Mouse (Mus musculus): Measurements from ENCODE around the gene Vmn2r9. TPM values are rescaled to one million over a fixed set of nuclear protein-coding genes. Genes with fewer than 3 reads are reported as not detected.

Gene Vmn2r9
- not detected for total RNA-seq (2023)

DNA sequence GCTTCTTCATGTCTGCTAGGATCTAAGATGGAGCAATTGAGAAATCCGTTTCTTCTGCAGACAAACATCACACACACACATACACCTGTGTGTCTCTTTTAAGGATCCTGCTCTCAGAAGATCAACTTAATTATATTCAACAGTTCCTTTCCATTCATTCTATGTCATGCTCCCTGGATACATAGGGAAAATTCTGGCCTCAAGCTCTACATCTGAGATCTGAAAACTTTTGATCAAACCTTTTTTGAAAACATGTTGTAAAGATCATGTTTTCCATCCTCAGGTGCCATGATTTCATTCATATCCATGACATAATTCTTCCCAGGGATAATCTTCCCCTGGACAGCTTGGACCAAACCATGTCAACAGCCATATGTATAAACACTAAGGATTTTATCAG, at the start of gene Vmn2r9:
TSS of gene Vmn2r9 (minus strand) at position 101 of the 400 bp plus-strand sequence.

DNA sequence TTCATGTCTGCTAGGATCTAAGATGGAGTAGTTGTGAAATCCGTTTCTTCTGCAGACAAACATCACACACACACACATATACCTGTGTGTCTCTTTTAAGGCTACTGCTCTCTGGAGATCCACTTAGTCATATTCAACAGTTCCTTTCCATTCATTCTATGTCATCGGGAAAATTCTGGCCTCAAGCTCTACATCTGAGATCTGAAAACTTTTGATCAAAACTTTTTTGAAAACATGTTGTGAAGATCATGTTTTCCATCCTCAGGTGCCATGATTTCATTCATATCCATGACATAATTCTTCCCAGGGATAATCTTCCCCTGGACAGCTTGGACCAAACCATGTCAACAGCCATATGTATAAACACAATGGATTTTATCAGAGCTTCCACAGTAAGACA, 43.7 kb downstream of the Vmn2r9 start, which contains the start of gene Vmn2r8:
TSS of gene Vmn2r8 (minus strand) at position 101 of the 400 bp plus-strand sequence.

DNA sequence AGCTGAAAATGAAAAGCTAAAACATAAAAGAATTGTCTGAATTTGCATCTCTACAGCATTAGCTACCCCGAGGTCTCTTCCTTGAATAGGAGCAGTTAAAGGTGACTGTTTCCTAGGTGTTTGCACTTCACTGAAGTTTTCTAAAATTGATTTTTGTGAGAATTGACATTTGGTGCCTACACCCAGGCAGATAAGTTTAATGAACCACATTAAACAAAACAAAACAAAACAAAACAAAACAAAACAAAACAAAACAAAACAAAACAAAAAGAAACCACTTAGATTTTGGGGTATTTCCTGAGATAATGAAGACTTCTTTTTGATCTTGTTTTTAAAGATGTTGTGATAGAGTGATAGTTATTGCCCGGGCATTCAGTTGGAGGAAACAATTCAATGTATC, 57.1 kb downstream of the Vmn2r9 start, which contains the start of gene Tmed11:
TSS of gene Tmed11 (minus strand) at position 101 of the 400 bp plus-strand sequence.

Other genes with a start within 250 kb of the Vmn2r9 start
- gene Gak, start 222.8 kb downstream of the Vmn2r9 start, total RNA-seq (2023): 100 to 1,000 TPM; 106 to 118 TPM
- 10 to 100 TPM; 12.3 to 12.4 TPM for gene Tmem175, start 222.8 kb downstream of the Vmn2r9 start, total RNA-seq (2023)
- gene Idua, start 192.3 kb downstream of the Vmn2r9 start, total RNA-seq (2023): 10 to 100 TPM; 15.5 to 16.1 TPM
- gene Dgkq, start 182.9 kb downstream of the Vmn2r9 start, total RNA-seq (2023): 10 to 100 TPM; 10.8 to 15.6 TPM
- 1 to 10 TPM; 1.4 to 2.9 TPM for gene Slc26a1, start 177.0 kb downstream of the Vmn2r9 start, total RNA-seq (2023)
- 1 to 10 TPM; 2.0 to 3.4 TPM for gene Fgfrl1, start 160.2 kb downstream of the Vmn2r9 start, total RNA-seq (2023)
- gene Rnf212, start 77.6 kb downstream of the Vmn2r9 start, total RNA-seq (2023): 1 to 10 TPM; 1.9 to 2.3 TPM
- gene Tmed11, start 57.2 kb downstream of the Vmn2r9 start, total RNA-seq (2023): not detected
- not detected for gene Vmn2r8, start 43.8 kb downstream of the Vmn2r9 start, total RNA-seq (2023)
- not detected for gene Vmn2r10, start 153.9 kb upstream of the Vmn2r9 start, total RNA-seq (2023)
- not detected for gene Vmn2r11, start 207.0 kb upstream of the Vmn2r9 start, total RNA-seq (2023)
- gene Vmn2r12, start 245.3 kb upstream of the Vmn2r9 start, total RNA-seq (2023): not detected

All from neutrophil, adult 83 days (primary cell).